Mouse (Mus musculus) brain, embryonic 14.5 days (tissue): Measurements from ENCODE around the gene Nufip1. TPM values are rescaled to one million over a fixed set of nuclear protein-coding genes. Genes with fewer than 3 reads are reported as not detected.
"Not testable (repeated sequence)": the region's sequence is repeated elsewhere in the genome, so short reads cannot be mapped to it uniquely, and the experiment has no call there.

Experiments used
- DNase-seq: peaks from one replicate; pipeline ENCODE4 v3.0.0-alpha.2; 2011; ENCODE audit warnings: low read depth
- CTCF ChIP-seq: fragments of 200-500 bp; IDR thresholded peaks from 2 replicates; pipeline ENCODE4 v1.5.1; 2012; ENCODE audit warnings: inconsistent platforms, mild to moderate bottlenecking, moderate library complexity, borderline replicate concordance; ENCODE audit not compliant: insufficient read depth, insufficient read length; ENCODE audit errors: extremely low read depth
- POLR2A ChIP-seq: fragments of 200-500 bp; IDR thresholded peaks from 2 replicates; pipeline ENCODE4 v1.6.1; 2012; ENCODE audit warnings: mild to moderate bottlenecking, inconsistent platforms, borderline replicate concordance; ENCODE audit not compliant: poor library complexity, insufficient read depth, insufficient read length, severe bottlenecking; ENCODE audit errors: extremely low read depth
- polyA plus RNA-seq: library from polyadenylated mRNA; depleted of rRNA; stranded (reverse); fragments of >200 nt; gene quantifications from 2 replicates; pipeline ENCODE4 v1.2.3, GENCODE M21; 2012

The Nufip1 gene
- polyA plus RNA-seq, 1 experiment, result 8.4 TPM

- TF ChIP-seq CTCF, result no peak
- TF ChIP-seq POLR2A, result no peak
- DNase-seq, result peak; percentile 83
Measured at GRCm38 (mm10) chr14:76149531-76150179, 39.0 kb downstream of the Nufip1 start.

GRCm38 (mm10) chr14:76150499-76150898 lies 39.8 kb downstream of the Nufip1 start:
- DNase-seq, result peak; percentile 24
- no peak for TF ChIP-seq CTCF
- no peak for TF ChIP-seq POLR2A

- no peak for DNase-seq
- no peak for TF ChIP-seq CTCF
- TF ChIP-seq POLR2A, result no peak
Measured at GRCm38 (mm10) chr14:76151011-76151410, 40.3 kb downstream of the Nufip1 start.

DNA sequence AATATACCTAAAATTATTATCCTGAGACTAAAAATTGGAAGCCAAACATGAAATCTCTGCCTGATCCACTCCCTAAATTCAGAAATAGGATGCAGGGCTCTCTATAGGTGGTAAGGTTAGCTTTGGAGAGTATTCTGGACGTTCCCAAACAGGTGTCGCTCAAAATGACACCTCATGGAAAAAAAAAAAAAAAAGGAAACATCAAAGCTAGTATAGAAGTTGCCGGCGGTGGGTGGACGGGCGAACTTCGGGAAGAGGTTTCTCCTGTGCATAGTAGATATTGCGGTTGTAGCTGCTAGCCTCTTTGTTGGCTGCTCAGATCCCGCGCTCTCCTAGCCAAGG lies 41.1 kb downstream of the Nufip1 start:
- no peak for DNase-seq
- TF ChIP-seq CTCF (no peak), POLR2A (no peak)

DNA sequence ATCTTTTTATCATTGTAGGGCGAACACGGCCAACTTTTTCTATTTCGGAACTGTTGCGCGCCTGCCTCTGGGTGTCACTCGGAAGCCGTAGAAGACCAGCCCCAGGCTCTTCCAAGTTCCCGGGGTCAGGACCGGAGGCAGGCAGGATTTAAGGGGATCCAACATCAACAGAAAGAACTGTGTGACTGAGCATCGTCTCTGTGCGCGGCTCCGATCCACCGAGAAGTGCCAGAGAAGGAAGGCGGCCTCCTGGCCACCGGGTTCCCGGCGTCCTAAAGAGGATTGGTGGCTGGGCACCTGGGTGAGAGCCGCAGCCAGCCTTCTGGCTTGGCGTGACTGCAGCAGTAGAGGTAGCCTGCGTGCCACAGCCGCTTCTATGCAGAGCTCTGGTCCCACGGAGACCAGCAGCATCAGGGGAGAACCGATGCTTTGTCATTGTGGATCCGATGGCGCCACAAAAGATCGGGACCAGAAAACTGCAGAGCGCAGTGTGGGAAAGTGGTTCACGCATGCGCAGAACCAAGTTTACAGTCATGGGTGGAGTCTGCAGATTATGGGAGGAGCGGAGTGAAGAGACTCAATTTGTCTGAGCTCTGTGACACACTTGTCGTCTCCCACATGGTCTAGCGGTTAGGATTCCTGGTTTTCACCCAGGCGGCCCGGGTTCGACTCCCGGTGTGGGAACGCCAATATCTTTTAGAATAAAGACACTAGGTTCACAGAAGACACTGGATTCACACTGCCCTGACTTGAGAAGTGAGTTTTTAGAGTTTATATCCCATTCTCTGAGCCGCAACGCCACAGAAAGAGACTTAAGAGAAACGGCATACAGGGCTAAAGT lies 41.7 kb downstream of the Nufip1 start:
- DNase-seq, result peak; percentile 98
- peak; percentile 39; the same call in 1 of the 2 replicates for TF ChIP-seq POLR2A
- TF ChIP-seq CTCF, result peak; percentile 56; the same call in 1 of the 2 replicates

DNA sequence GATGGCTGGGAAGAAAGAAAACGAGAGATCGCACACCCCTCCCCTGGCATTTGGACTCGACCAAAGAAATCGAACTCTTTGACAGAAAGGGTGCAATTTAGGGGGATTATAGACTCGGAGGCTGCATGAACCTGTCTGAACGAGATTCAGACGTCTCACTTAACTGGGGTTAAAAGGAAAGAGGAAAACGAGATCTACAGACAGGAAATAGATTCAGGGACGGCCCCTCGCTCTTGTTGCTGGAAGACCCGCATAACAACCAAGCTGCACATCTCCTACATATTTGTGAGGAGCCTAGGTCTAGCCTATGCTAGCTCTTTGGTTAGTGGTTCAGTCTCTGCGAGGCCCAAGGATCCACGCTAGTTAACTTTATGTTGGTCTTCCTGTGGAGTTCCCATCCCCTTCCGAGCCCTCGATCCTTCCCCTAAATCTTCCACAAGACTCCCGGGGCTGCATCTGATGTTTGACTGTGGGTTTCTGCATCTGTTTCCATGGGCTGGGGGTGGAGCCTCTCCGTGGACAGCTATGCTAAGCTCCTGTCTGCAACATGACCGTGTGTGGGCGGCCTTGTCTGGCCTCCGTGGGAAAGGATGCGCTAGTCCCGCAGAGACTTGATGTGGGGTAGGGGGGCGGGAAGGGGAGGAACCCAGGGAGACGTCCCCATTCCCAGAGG lies 42.4 kb downstream of the Nufip1 start:
- DNase-seq, result peak; percentile 65
- no peak for TF ChIP-seq CTCF
- no peak for TF ChIP-seq POLR2A

- no peak for TF ChIP-seq POLR2A
- DNase-seq, result no peak
Measured at GRCm38 (mm10) chr14:76153828-76154227, 43.1 kb downstream of the Nufip1 start.

- TF ChIP-seq CTCF, result no peak
Measured at GRCm38 (mm10) chr14:76158192-76158785, 47.6 kb downstream of the Nufip1 start.

DNA sequence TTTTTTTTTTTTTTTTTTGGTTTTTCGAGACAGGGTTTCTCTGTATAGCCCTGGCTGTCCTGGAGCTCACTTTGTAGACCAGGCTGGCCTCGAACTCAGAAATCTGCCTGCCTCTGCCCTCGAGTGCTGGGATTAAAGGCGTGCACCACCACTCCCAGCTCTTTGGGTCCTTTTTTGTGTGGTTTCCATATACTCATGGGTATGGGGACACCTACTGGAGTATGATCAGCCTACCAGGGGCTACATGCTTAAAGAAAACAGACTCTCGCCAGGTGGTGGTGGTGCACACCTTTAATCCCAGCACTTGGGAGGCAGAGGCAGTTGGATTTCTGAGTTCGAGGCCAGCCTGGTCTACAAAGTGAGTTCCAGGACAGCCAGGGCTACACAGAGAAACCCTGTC lies 49.9 kb downstream of the Nufip1 start:
- DNase-seq, result not testable (repeated sequence)

More at GRCm38 (mm10) chr14:76158192-76158785, 47.6 kb downstream of the Nufip1 start:
- no peak for DNase-seq

GRCm38 (mm10) chr14:76164236-76164635 lies 53.5 kb downstream of the Nufip1 start:
- TF ChIP-seq POLR2A, result no peak
- TF ChIP-seq CTCF, result no peak
- DNase-seq, result no peak

GRCm38 (mm10) chr14:76164904-76165755 lies 54.4 kb downstream of the Nufip1 start:
- no peak for DNase-seq
- no peak for TF ChIP-seq POLR2A
- TF ChIP-seq CTCF, result no peak
